Mouse (Mus musculus) cerebellum, adult 8-10 months (tissue): Measurements from ENCODE around the gene Zdhhc23.
A peak's percentile ranks its signal among the peaks of the same experiment; 100 is the strongest.

Experiments used
- DNase-seq: peaks from one replicate; pipeline ENCODE4 v3.0.0; 2022

Gene Zdhhc23

DNA sequence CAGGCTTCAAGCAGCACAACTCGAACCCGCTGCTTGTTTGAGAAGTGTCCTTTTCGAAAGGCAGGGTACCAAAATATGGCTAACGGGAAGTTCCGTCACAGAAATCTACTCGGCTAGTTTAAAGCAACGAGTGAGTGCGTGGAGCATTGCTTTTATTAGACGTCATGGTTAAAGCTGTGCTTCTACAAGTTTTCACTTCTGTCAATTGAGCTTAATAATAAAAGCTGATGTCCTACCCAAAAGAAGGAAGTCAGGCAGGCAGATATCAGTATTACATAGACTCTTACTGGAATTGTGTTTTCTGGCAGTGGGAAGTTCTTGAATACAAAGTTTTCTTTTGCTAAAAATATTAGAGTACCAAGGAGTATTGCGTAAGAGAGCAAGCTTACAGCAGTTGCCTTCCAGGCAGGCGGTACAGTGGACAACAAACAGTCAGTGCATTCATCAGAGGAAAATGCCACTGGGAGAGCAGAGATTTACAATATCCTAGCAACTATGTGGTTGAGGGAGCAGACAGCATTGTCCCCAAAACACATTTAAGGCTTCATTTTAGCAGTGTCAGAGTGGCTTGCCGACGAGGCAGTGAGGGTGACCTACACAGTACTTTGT, 13.7 kb downstream of the Zdhhc23 start:
- no peak for DNase-seq

DNA sequence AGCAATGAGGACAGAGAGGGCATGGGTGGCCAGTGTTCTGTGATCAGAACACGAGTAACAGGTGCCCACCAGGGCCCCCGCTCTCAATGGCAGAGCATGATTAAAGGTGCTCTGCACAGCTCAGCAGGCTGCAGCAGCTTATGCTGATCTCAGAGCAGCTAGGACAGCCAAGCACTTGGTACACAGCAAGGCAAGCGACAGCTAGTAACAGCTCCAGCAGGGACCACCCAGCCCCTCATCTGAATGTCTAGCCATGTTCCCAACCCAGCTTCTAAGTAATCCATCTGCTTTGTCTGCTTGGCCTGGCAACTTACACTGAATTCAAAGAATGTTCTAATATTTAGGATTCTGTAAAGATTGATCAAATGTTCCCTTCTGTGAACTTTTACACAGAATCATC, 15.8 kb downstream of the Zdhhc23 start:
- DNase-seq = no peak

DNA sequence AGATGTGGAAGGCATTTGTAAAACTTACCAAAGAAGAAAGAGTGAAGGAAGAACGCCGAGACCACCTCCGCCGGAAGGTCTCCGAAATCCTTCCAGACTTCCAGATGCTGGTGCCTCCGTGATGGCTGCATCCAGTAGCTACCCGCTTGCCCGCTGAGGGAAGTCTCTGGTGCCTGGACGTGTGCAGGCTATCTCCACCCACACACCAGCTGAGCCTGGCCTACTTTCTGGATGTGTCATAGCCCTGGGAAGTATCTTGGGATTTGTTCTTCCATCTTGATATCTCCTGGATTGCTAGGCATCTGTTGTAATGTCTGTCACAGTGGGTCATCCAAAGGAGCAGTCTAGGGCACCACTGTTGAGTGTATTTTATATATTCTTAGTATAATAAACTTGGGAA, 16.3 kb downstream of the Zdhhc23 start:
- DNase-seq = no peak

DNA sequence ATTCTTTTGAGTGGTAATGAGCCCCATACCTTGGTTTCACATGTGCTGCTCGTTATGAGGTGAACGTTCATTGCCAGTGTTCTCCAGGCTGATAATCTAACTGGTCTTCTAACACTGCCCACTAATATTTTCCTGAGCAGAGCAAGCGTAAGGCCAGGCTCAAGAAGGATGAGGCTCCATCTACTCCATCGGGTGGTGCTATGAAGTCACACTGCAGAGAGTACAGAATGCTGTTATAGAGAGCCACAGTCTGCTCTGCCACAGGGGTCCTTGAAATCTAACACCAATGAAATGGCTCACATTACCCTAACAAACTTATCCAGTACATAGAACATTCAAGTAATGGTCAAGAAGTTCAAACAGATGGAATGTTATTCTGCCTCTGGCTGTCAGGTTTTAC, 21.6 kb downstream of the Zdhhc23 start:
- no peak for DNase-seq

DNA sequence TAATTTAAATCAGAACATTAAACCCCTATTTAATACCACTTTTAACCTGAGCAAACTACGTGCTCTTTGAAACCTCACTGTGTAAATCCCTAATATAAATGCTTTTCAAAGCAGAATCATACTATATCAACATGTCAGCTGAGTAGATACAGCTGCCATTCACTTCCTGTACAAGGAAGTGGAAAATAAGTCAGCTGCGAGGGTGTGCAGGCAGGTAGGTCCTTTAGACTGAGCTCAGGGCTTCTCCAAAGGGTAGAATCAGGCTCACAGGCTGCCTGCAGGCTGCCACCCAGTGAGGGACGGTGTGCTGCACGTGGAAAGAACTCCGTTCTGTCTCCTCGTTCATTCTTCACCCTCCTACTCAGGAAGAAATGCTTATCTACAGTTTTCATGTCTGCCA, 24.7 kb downstream of the Zdhhc23 start:
- no peak for DNase-seq

DNA sequence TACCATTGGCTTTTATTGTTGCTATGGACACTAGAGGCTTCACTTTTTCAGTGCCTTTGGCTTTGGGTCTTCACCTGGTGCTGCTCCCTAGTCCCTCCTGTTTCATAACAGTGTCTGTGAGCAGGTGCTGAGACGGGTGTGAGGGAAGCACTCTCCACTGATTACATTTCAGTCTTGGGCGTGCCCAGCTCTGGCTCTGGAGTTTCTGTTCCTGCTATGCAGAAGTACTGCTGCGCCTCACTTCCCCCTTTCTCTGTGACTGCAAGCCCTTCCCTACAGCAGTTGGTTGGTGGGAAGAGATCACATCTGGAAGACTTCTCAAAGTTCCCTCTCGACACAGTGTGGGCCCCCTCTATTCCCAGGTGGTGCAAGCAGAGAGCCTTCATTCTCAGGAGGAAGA, 28.0 kb downstream of the Zdhhc23 start:
- no peak for DNase-seq

DNA sequence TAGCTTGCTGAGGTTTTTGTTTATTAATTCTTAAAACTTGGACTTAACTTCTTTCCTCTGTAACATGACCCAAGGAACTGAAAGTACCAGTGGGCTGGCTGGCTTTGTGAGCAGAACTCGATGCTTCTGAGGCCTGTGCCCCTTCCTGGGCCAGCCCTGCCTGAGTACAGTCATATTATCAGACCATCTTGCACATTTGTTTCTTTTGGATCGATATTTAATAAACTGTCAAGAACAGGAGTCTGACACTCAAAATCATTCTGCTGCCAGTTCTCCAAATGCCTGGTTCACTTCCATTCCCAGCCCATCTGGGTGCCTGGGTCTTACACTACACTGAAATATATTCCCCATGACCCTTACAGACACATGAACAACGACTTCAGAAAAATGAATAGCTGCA, 33.7 kb downstream of the Zdhhc23 start:
- DNase-seq = no peak

DNA sequence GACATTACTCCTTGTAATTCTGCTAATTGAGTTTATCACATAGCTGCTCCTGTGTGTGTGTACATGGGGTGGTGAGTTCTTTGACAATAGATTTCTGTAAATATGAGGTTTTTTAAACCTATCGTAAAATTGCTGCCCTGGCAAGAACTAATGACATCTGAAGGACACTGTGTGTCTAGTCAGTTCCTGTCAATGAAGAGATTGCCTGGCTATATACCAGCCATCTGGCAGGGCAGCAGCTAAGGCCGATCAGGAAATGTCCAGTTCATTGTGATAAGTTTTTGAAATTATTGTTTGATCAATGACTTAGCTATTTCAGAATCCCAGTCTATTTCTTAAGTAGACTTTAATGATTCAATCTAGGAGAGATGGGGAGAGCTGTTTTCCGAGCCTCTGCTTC, 34.2 kb downstream of the Zdhhc23 start:
- no peak for DNase-seq

DNA sequence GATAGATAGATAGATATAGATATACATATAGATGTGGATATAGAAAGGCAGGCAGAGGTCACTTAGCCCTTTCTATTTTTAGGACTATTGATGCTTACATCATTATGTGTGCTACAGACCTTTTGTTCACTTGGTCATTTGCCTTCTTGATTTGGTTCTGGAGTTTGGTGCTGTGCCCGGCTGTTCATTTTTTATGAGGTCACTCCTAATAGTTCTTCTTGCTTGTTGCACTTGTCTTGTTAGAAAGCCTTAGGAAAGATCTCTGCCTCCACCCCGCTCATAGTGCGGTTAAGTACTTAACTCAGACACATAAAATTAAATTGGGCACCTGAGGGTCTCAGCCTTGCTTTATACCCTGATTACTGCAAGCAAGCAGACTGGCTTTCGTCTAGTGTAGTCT, 38.7 kb downstream of the Zdhhc23 start:
- no peak for DNase-seq

DNA sequence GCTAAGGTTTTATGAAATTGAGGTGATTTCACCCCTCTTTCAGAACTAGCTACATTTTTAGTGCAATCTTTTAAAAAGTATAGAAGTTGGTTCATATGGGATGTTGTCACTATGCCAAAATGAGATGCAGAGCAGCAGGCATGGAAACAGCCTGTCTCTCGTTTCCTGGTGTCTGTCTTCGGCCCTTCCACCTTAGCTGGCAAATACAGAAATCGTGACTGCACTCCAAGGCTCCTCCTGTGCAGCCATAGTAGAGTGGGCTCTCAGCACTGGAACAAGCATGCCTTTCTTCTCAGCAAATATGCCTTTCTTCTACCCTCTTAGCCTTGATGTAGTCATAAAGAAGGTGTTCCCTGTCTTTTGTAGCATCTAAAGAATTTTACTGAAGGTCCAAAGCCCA, 43.7 kb downstream of the Zdhhc23 start:
- DNase-seq = no peak

DNA sequence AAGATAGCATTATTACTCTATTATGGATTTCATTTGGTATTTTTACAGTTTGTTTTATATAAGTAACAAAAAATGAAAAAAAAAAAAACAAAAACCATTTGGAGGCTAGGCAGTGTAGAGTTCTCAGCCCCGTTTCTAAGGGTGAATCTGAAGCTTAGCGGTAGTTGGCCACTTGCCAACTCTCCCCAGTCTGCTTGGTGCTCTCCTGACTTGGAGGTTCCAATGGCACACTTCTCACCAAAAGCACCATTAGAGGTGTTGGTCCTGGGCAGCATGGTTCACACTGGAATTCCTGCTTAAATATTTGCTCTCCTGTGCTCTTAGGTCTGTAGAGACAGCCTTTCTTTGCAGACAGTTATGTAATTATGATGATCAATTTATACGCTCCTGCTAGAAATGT, 44.2 kb downstream of the Zdhhc23 start:
- DNase-seq = peak; percentile 11

DNA sequence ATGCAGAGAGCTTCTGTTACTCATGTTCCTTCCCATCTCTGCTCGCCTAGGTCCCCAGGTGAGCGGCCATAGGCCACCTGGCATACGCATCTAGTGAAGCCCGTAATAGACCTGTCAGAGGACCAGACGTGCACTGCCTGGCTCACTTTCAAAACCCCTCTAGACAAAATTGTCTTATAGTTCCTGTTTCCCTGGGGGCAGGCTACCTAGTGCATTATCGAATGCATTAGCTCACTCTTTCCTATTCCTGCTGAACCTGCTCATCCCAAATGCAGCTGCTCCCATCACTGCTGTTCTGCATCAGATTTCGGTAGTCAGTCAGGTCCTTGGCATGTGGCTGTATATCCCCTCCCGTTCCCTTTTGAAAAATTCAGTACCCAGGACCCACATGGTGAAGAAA, 44.7 kb downstream of the Zdhhc23 start:
- no peak for DNase-seq

DNA sequence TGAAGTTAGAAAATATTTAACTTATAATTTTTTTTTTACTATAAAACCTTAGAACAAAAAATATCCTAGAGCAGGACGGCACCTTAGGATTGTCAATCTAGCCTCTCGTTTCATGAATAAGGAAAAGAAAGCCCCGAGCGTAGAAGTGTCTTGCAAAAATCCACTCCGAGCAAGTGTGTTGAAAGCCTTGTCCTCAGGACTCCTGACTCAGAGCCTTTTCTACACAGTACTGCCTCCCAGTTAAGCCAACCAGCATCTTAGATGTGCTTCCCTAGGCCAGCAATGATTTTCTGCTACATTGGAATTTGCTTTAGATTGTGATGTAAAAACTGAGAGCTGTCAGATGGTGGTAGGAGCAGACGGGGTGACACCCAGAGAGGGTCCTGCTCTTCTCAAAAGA, 46.5 kb downstream of the Zdhhc23 start:
- no peak for DNase-seq

DNA sequence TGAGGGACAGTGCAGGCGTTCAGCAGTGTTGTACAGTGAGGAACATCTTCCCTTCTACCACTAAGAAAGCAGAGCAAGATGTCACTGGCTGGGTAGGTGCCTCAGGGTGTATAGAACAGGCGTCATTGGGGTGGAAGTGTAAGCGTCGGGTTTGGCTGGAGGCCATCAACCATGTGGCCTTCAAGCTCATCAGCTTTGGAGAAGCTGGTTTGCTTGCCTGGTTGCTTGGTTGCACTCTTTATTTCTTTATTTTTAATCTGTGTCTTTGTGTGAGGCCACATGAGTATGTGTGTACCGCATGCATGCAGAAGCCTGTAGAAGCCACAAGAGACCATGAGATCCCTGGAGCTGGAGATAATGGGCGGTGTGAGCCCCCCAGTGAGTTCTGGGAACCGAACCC, 47.3 kb downstream of the Zdhhc23 start:
- no peak for DNase-seq

DNA sequence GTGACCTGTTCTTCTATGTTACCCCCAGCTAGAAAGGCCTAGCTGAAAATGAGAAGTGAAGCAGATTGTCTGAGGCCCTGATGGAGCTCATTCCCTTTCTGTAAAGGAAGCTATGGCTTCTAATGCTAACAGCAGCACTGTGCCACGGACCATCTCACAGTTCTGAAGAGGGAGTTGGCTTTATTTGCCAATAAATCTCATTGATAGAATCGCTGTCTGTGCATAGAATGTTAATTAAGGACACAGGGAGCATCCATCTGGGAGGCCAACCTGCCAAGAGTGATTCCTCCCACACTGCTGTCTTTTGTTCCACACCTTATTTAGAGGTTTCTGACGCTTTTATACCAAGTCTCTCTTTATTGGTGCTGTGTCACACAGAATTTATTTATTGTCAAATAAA, 48.1 kb downstream of the Zdhhc23 start:
- no peak for DNase-seq

DNA sequence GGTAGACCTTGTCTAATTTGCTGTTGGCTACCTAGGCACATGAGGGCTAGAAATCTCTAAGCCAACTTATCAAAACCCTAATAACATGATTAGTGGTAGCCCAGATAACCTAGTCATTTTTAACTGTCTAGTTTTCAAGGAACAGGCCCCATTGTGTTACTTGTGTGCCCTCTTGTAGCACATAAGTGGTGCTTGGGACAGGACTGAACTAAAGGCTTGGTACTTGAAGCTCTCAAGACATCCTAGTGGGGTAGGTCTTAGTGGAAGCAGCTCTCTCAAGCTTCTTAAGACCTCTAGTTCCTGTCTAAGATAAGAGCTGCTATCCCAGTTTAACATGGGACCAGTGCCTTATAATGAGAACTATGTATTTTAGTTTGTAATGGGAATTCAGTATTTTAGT, 49.0 kb downstream of the Zdhhc23 start:
- no peak for DNase-seq

DNA sequence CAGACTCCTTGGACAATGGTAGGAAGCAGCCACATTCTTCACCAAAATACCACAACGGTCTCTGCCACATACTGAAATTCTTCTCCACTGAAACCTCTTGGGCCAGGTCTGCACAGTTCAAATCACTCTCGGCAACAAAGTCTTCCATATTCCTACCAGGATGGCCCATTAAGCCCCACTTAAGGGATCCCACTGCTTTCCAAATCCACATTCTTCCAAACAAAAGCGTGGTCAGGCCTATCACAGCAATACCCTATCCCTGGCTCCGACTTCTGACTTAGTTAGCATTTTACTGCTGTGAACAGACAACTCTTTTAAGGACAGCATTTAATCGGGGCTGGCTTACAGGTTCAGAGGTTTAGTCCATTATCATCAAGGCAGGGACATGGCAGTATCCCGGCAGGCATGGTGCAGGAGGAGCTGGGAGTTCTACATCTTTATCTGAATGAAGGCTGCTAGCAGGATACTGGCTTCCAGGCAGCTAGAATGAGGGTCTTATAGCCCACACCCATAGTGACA, 53.2 kb downstream of the Zdhhc23 start, which contains the start of gene Qtrt2:
TSS of gene Qtrt2 (minus strand) at position 469 of the 519 bp plus-strand sequence.
- no peak for DNase-seq

DNA sequence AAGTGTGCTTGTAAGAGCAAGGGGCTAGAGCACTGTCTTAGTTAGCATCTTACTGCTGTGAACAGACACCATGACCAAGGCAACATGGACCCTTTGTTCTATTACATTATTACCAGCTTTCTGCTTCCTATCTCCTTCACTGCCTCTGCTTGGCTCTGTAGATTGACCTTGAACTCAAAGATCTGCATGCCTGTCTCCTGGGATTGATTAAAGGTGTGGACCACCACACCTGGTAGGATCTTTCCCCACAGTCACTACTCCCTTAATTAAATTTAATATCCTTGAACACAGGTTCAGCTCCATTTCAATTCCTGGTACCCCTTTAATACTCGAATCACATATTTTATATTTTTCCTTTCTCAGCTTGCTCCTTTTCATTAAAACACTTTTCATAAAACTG, 53.7 kb downstream of the Zdhhc23 start:
- no peak for DNase-seq

DNA sequence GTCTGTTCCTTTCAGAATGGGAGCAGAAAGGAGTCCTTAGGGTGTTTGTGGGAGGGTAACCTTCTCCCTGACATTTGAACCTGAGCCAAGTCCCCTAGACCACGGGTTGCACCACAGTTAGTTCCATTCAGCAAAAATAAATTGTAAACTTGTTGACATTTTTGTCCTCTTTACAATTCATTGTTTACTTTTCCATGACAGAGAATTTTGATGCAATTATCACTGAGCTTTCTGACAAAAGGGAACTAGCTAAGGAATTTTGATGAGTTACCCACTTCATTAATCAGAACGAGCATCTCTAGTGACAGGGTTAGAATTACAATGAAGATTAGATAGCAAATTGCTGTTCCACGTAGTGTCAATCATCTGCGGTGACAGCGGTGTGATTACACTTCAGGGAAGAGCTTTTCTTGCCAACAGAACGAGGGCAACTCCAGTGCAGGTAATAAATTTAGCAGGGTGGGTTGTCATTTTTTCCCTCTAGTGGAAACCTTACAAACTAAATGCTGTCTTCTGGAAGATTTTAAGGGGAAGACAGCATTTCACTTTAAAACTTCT, 54.5 kb downstream of the Zdhhc23 start:
- DNase-seq = no peak

DNA sequence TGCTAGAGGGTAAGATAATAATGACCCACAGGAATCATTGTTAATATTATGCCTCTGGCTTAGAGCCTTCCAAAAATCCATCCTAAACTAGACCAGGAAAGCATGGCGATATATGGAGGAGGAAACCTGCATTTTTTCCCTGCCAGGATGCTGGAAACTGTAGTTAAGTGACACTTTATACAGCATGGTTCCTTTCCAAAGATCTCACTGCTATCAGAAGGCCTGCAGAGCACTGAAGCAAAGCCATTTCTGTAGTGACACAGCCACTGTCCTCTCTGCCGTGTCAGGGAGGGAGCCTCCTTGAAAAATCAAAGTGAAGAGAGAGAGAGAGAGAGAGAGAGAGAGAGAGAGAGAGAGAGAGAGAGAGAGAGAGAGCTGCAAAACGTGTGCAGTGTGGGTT, 57.0 kb downstream of the Zdhhc23 start:
- DNase-seq = no peak

DNA sequence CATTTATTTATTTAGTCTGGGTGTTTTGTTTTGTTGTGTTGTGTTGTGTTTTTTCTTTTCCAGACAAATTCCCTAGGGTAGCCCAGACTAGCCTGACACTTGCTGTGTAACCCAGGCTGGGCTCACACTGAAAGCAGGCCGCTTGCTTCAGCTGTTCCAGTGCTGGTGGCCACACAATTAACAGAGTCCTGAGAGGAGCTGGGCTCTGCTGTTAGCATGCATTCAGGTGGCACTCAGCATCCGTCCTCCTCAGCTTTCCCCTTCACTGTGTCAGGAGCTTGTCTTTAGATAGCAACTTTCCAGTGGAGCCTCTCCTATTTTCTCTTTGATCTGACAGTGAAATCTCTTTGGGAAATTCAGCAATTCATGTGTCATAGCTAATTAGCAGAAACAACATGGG, 57.6 kb downstream of the Zdhhc23 start:
- no peak for DNase-seq

DNA sequence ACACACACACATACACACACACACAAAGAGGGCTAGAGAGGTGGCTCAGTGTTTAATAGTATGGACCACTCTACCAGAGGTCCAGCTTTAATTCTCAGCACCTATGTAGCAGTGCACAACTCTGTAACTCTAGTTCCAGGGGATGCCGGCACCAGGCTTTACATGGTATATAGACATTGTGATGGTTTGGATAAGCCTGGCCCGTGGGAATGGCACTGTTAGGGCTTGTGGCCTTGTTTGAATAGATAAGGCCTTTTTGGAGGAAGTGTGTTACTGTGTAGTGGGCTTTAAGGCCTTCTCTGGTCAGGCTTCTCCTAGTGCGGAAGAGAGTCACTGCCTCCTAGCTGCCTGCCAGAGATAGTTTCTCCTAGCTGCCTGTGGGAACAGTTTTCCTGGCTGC, 60.7 kb downstream of the Zdhhc23 start:
- no peak for DNase-seq
